Mouse (Mus musculus) frontal cortex, adult 2 months (tissue): ENCODE measurements around the gene Slc36a2. TPM values are rescaled to one million over a fixed set of nuclear protein-coding genes. Genes with fewer than 3 reads are reported as not detected.

Experiments used
- polyA plus RNA-seq: library from polyadenylated mRNA; depleted of rRNA; stranded (reverse); fragments of >200 nt; gene quantifications from 2 replicates; pipeline ENCODE4 v1.2.3, GENCODE M21; 2012; rRNA removed

Gene Slc36a2
- polyA plus RNA-seq, 1 experiment = 2.5 TPM

Other genes with a start within 250 kb of the Slc36a2 start
- gene Tnip1, start 222.2 kb downstream of the Slc36a2 start, polyA plus RNA-seq = 21.9 and 24.0 TPM in 2 replicates
- gene Anxa6, start 151.6 kb downstream of the Slc36a2 start, polyA plus RNA-seq = 76.6 and 76.8 TPM in 2 replicates
- 0.94 and 1.2 TPM in 2 replicates for gene Ccdc69, start 106.9 kb downstream of the Slc36a2 start, polyA plus RNA-seq
- gene Gm2a, start 87.0 kb downstream of the Slc36a2 start, polyA plus RNA-seq = 41.3 and 45.6 TPM in 2 replicates
- not detected in 2 replicates for gene Slc36a3, start 33.4 kb downstream of the Slc36a2 start, polyA plus RNA-seq
- 33.7 and 34.5 TPM in 2 replicates for gene Slc36a1, start 19.3 kb upstream of the Slc36a2 start, polyA plus RNA-seq
- 0.04 and 0.06 TPM in 2 replicates for gene Fat2, start 151.5 kb upstream of the Slc36a2 start, polyA plus RNA-seq
- gene Sparc, start 238.1 kb upstream of the Slc36a2 start, polyA plus RNA-seq = 433 and 435 TPM in 2 replicates